Mouse (Mus musculus): Measurements from ENCODE around the gene Bmyc. TPM values are rescaled to one million over a fixed set of nuclear protein-coding genes. Genes with fewer than 3 reads are reported as not detected.

Gene Bmyc
- total and polyA plus RNA-seq, 3 experiments, result not detected

GRCm38 (mm10) chr2:25701001-25701400, 5.5 kb upstream of the Bmyc start:
- H3K27ac ChIP-seq (ENCODE audit: control insufficient read depth, low read depth, low read length), result no peak overlapping the region
- DNase-seq (ENCODE audit: low read depth, low spot score), result no peak
- H3K27me3 ChIP-seq (ENCODE audit: control insufficient read depth in 1 of 2, insufficient read depth in 2 of 2, low read length in 2 of 2), result peaks cover 2 to 4% of the 10 kb centered on the region in 2 experiments; a peak in 3 of 4 replicates
- H3K79me2 ChIP-seq (ENCODE audit: control insufficient read depth, insufficient read depth, low read length, poor library complexity), result no peaks in the 10 kb centered on the region
- H3K9me3 ChIP-seq (replicated peaks; ENCODE audit: insufficient read depth, low read length), result no peaks in the 10 kb centered on the region
- H3K4me3 ChIP-seq (ENCODE audit: control insufficient read depth in 1 of 2, insufficient read depth in 1 of 2, low read depth in 2 of 2, low read length in 2 of 2), result no peak overlapping the region
- TF ChIP-seq ELF1 (IDR thresholded peaks at IDR 0.05; ENCODE audit: low read depth, low read length) (no peak), NELFE (IDR thresholded peaks at IDR 0.05; ENCODE audit: low read depth, low read length) (no peak), UBTF (IDR thresholded peaks at IDR 0.05; ENCODE audit: borderline replicate concordance, insufficient read depth, low read depth, low read length) (no peak), RAD21 (IDR thresholded peaks at IDR 0.05; ENCODE audit: low read depth, low read length) (no peak), SIN3A (IDR thresholded peaks at IDR 0.05; ENCODE audit: low read length) (no peak), MAFK (IDR thresholded peaks at IDR 0.05; ENCODE audit: borderline replicate concordance, low read depth, low read length) (no peak), BHLHE40 (IDR thresholded peaks at IDR 0.05; ENCODE audit: borderline replicate concordance, low read depth, low read length) (no peak), ZC3H11A (IDR thresholded peaks at IDR 0.05; ENCODE audit: low read depth, low read length) (no peak), ETS1 (IDR thresholded peaks at IDR 0.05; ENCODE audit: low read depth, low read length) (no peak)
- no peaks in the 10 kb centered on the region for H3K36me3 ChIP-seq (ENCODE audit: control insufficient read depth in 1 of 2, insufficient read depth in 2 of 2, low read length in 2 of 2)
- H3K4me1 ChIP-seq (ENCODE audit: control insufficient read depth in 1 of 2, insufficient read depth in 2 of 2, low read length in 2 of 2), result no peaks in the 10 kb centered on the region
- H3K9ac ChIP-seq (ENCODE audit: control insufficient read depth, low read depth, low read length, poor library complexity, severe bottlenecking), result no peak overlapping the region

GRCm38 (mm10) chr2:25703706-25704105, 2.8 kb upstream of the Bmyc start:
- Histone ChIP-seq H3K27ac (ENCODE audit: control insufficient read depth, low read depth, low read length) (no peak overlapping the region), H3K79me2 (ENCODE audit: control insufficient read depth, insufficient read depth, low read length, poor library complexity) (no peaks in the 10 kb centered on the region), H3K36me3 (ENCODE audit: control insufficient read depth in 1 of 2, insufficient read depth in 2 of 2, low read length in 2 of 2) (no peaks in the 10 kb centered on the region), H3K4me1 (ENCODE audit: control insufficient read depth in 1 of 2, insufficient read depth in 2 of 2, low read length in 2 of 2) (no peaks in the 10 kb centered on the region), H3K9ac (ENCODE audit: control insufficient read depth, low read depth, low read length, poor library complexity, severe bottlenecking) (no peak overlapping the region), H3K4me3 (ENCODE audit: control insufficient read depth in 1 of 2, insufficient read depth in 1 of 2, low read depth in 2 of 2, low read length in 2 of 2) (no peak overlapping the region), H3K9me3 (replicated peaks; ENCODE audit: insufficient read depth, low read length) (no peaks in the 10 kb centered on the region), H3K27me3 (ENCODE audit: control insufficient read depth in 1 of 2, insufficient read depth in 2 of 2, low read length in 2 of 2) (no peaks in the 10 kb centered on the region; a peak in 1 of 4 replicates)
- DNase-seq (ENCODE audit: low read depth, low spot score), result no peak
- TF ChIP-seq USF1 (IDR thresholded peaks at IDR 0.05; ENCODE audit: low read depth, low read length) (no peak), USF2 (IDR thresholded peaks at IDR 0.05; ENCODE audit: borderline replicate concordance in 1 of 2, insufficient read depth in 1 of 2, low read depth in 1 of 2, low read length in 2 of 2) (no peak), CTCF (IDR thresholded peaks at IDR 0.05 in 2 of 3, conservative IDR thresholded peaks at IDR 0.05 in 1 of 3; ENCODE audit: control insufficient read depth in 1 of 3, insufficient read depth in 1 of 3, low read depth in 2 of 3, low read length in 3 of 3, poor library complexity in 1 of 3, severe bottlenecking in 1 of 3) (no peak), MXI1 (IDR thresholded peaks at IDR 0.05; ENCODE audit: low read depth, low read length) (no peak), TAL1 (IDR thresholded peaks at IDR 0.05; ENCODE audit: low read length) (no peak), TCF12 (IDR thresholded peaks at IDR 0.05; ENCODE audit: low read depth, low read length) (no peak), SMC3 (IDR thresholded peaks at IDR 0.05; ENCODE audit: low read depth, low read length) (no peak), NELFE (IDR thresholded peaks at IDR 0.05; ENCODE audit: low read depth, low read length) (no peak)

Measured in MEL (cell line).